ENCODE assay signal across 14 mouse cellular contexts in the genomic region with DNA sequence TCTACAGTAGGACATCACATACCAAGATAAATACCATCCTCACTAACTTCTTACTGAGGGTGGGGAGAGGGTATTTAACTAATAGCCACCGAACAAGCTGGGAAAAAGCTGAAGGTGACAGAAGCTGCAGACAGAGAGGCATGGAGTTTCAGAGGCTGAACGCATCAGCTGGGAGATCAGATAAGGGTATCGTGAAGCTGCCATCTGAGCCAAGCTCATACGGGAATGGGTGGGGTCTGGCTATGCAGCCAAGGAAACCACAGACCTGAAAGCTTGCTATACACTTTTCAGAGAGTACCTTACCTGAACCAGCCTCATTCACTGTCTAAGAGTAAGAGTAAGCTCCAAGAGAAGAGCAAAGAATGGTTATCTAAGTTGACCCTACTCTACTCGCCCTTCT. TPM values are rescaled to one million over a fixed set of nuclear protein-coding genes. Genes with fewer than 3 reads are reported as not detected.
A peak's percentile ranks its signal among the peaks of the same experiment; 100 is the strongest.
DNase-seq lines count a peak whose midpoint lies in the region; ATAC-seq and TF ChIP-seq lines count a peak whose summit lies in the region.
"Had no signal": no experiment of that assay in that cellular context is flagged by ENCODE, and none has a peak within 500 bp of the region (broad histone marks: within the 10 kb centered on the region; RNA-seq: fewer than 3 reads in every experiment).

No protein-coding gene starts in this region.

- no peak overlapping the region for H3K4me2 ChIP-seq in CH12.LX (ENCODE audit: insufficient read depth, low read depth, poor library complexity, severe bottlenecking)
- H3K4me2 ChIP-seq: heart, embryonic 15.5 days; neural tube, embryonic 13.5 days had no signal

- no peak for TF ChIP-seq EP300 in CH12.LX (IDR thresholded peaks at IDR 0.05; ENCODE audit: low read length)

- TF ChIP-seq CTCF in CH12.LX (conservative IDR thresholded peaks at IDR 0.05 in 1 of 2, IDR thresholded peaks at IDR 0.05 in 1 of 2; ENCODE audit: low read depth in 2 of 2, low read length in 2 of 2), result no peak

- TF ChIP-seq POLR2A in CH12.LX (IDR thresholded peaks at IDR 0.05; ENCODE audit: low read depth, low read length), result no peak

- 32% methylated on average over 5 of the region's 5 CpGs for WGBS in macrophage (ENCODE audit: missing documents)

- dilution Hi-C loops in CH12.LX (cut with MboI; ENCODE audit: extremely low pct_ligation_motif_present, extremely low pct_unique_long_range_greater_than_20kb, low sequenced_read_pairs), result no loop called here

- H3K4me3 ChIP-seq in CH12.LX (replicated peaks in 1 of 3; ENCODE audit: low read depth in 2 of 3, low read length in 2 of 3, poor library complexity in 1 of 3) (no peak overlapping the region), macrophage (ENCODE audit: inconsistent target) (no peak overlapping the region)
- H3K4me3 ChIP-seq: heart, embryonic 15.5 days; neural tube, embryonic 13.5 days had no signal

- peak; percentile 68 for DNase-seq in CD4-positive, CD25-positive, alpha-beta regulatory T cell, adult 2 months (ENCODE audit: low read depth, low spot score)
- DNase-seq in CH12.LX (ENCODE audit: extremely low read depth), result no peak
- no peak for DNase-seq in adrenal gland, postnatal 4 days (ENCODE audit: low spot score in 2 of 2)
- DNase-seq in layer of hippocampus, postnatal 10 days (ENCODE audit: low spot score in 2 of 2), result no peak
- no peak for DNase-seq in left cerebral cortex, postnatal 14 days (ENCODE audit: low spot score in 2 of 2)
- DNase-seq: forebrain, postnatal 0 days; left cerebral cortex, postnatal 4 days; lung, postnatal 10 days had no signal

- H3K9ac ChIP-seq in CH12.LX (ENCODE audit: insufficient read depth, low read depth), result no peak overlapping the region
- H3K9ac ChIP-seq: forebrain, postnatal 0 days; heart, embryonic 15.5 days; neural tube, embryonic 13.5 days had no signal

- H3K9me3 ChIP-seq in CH12.LX (replicated peaks; ENCODE audit: low read length), result no peaks in the 10 kb centered on the region
- H3K9me3 ChIP-seq: heart, embryonic 15.5 days; neural tube, embryonic 13.5 days had no signal

- H3K79me2 ChIP-seq in CH12.LX (replicated peaks; ENCODE audit: control insufficient read depth, extremely low read depth, insufficient read depth, poor library complexity, severe bottlenecking) (peaks cover 60% of the 10 kb centered on the region), macrophage (ENCODE audit: inconsistent target) (peaks cover 98% of the 10 kb centered on the region)

- peak overlapping the region; percentile 32; the same call in 1 of the 2 replicates for H3K27ac ChIP-seq in CH12.LX (ENCODE audit: insufficient read depth, low read depth)
- peak overlapping the region; percentile 96 for H3K27ac ChIP-seq in macrophage
- H3K27ac ChIP-seq: heart, embryonic 15.5 days; neural tube, embryonic 13.5 days had no signal

- H3K27me3 ChIP-seq in CH12.LX (replicated peaks), result no peaks in the 10 kb centered on the region
- H3K27me3 ChIP-seq: heart, embryonic 15.5 days; neural tube, embryonic 13.5 days had no signal

- peaks cover 23 to 86% of the 10 kb centered on the region in 2 experiments for H3K4me1 ChIP-seq in CH12.LX (ENCODE audit: control insufficient read depth in 1 of 2, insufficient read depth in 2 of 2)
- H3K4me1 ChIP-seq: neural tube, embryonic 13.5 days had no signal

- in situ Hi-C loops in CH12.LX (cut with MboI; ENCODE audit: low pct_ligation_motif_present, low pct_unique_long_range_greater_than_20kb, low sequenced_read_pairs), result no loop called here

- H3K36me3 ChIP-seq in CH12.LX (replicated peaks in 1 of 2; ENCODE audit: control insufficient read depth in 1 of 2, insufficient read depth in 1 of 2, low read length in 1 of 2) (peaks cover 36 to 64% of the 10 kb centered on the region in 2 experiments), macrophage (ENCODE audit: inconsistent target) (peaks cover 19% of the 10 kb centered on the region; the same call in 1 of the 2 replicates)

- no peak for TF ChIP-seq RAD21 in CH12.LX (IDR thresholded peaks at IDR 0.05; ENCODE audit: low read depth, low read length)

- ATAC-seq in hematopoietic stem cell, adult 5-6 weeks (replicated peaks in 1 of 2; ENCODE audit: insufficient read depth in 1 of 2, low FRiP score in 2 of 2, low TSS enrichment in 1 of 2, low read depth in 1 of 2, poor library complexity in 2 of 2, severe bottlenecking in 2 of 2), result peak; percentile 8 to 16; a peak in 1 of 4 replicates
- ATAC-seq: forebrain, postnatal 0 days; hindbrain, embryonic 16.5 days; midbrain, embryonic 16.5 days had no signal

- intact Hi-C loops in left cerebral cortex, postnatal 14 days (cut with DNase I), result no loop called here

TF ChIP-seq in CH12.LX, 34 proteins besides CTCF, POLR2A, EP300 and RAD21:
- TF ChIP-seq USF1 (IDR thresholded peaks at IDR 0.05; ENCODE audit: low read depth, low read length), result no peak
- TF ChIP-seq MAZ (IDR thresholded peaks at IDR 0.05; ENCODE audit: low read depth, low read length), result no peak
- no peak for TF ChIP-seq ZC3H11A (IDR thresholded peaks at IDR 0.05; ENCODE audit: low read depth, low read length)
- no peak for TF ChIP-seq UBTF (IDR thresholded peaks at IDR 0.05; ENCODE audit: low read depth, low read length)
- TF ChIP-seq TCF12 (IDR thresholded peaks at IDR 0.05; ENCODE audit: low read depth, low read length), result no peak
- TF ChIP-seq KAT2A (IDR thresholded peaks at IDR 0.05; ENCODE audit: insufficient replicate concordance, low read length), result no peak
- no peak for TF ChIP-seq BHLHE40 (IDR thresholded peaks at IDR 0.05; ENCODE audit: low read depth, low read length)
- TF ChIP-seq USF2 (conservative IDR thresholded peaks at IDR 0.05; ENCODE audit: low read depth, low read length), result no peak
- no peak for TF ChIP-seq IRF4 (IDR thresholded peaks at IDR 0.05; ENCODE audit: low read depth, low read length)
- no peak for TF ChIP-seq GABPA (IDR thresholded peaks at IDR 0.05; ENCODE audit: insufficient replicate concordance, low read depth, low read length)
- TF ChIP-seq ZNF384 (IDR thresholded peaks at IDR 0.05; ENCODE audit: low read depth, low read length), result no peak
- TF ChIP-seq POLR2AphosphoS2 (IDR thresholded peaks at IDR 0.05; ENCODE audit: low read depth, low read length), result no peak
- TF ChIP-seq JUND (conservative IDR thresholded peaks at IDR 0.05; ENCODE audit: low read depth, low read length), result no peak
- no peak for TF ChIP-seq E2F4 (IDR thresholded peaks at IDR 0.05; ENCODE audit: insufficient replicate concordance, low read depth, low read length)
- TF ChIP-seq NELFE (IDR thresholded peaks at IDR 0.05; ENCODE audit: low read depth, low read length), result no peak
- TF ChIP-seq ZKSCAN1 (IDR thresholded peaks at IDR 0.05; ENCODE audit: borderline replicate concordance, low read depth, low read length), result no peak
- TF ChIP-seq PAX5 (IDR thresholded peaks at IDR 0.05; ENCODE audit: low read length), result no peak
- TF ChIP-seq RCOR1 (conservative IDR thresholded peaks at IDR 0.05; ENCODE audit: low read depth, low read length), result no peak
- no peak for TF ChIP-seq CHD2 (IDR thresholded peaks at IDR 0.05; ENCODE audit: low read length)

RNA-seq across cellular contexts. Expression of a gene that starts 12.9 kb away (rescaled TPM):
- total RNA-seq in CH12.LX (2012; rRNA removed) (118 and 128 TPM in 2 replicates), CH12.LX (2014; rRNA removed) (159 TPM in 2 replicates)
- polyA plus RNA-seq in CH12.LX (2012; ENCODE audit: insufficient read length, low read depth) (163 and 195 TPM in 2 replicates), macrophage (2018) (402 to 842 TPM (median 678 TPM) in 3 replicates)
- 146 and 178 TPM in 2 replicates for total RNA-seq in hematopoietic stem cell, adult 5-6 weeks (2017)
- total RNA-seq in macrophage (2018; cell fraction: chromatin; rRNA removed), result 100 to 1,000 TPM; 120 to 324 (median 283) TPM
- 100 to 1,000 TPM; 401 to 516 (median 457) TPM for total RNA-seq in macrophage (2018; cell fraction: cytosol; rRNA removed)
- total RNA-seq in macrophage (2018; cell fraction: nucleus; rRNA removed), result 100 to 1,000 TPM; 151 to 403 (median 238) TPM
- total RNA-seq in adrenal gland, postnatal 4 days (2021), result 100 to 1,000 TPM; 138 to 147 TPM
- total RNA-seq in layer of hippocampus, postnatal 10 days (2021), result 100 to 1,000 TPM; 192 to 203 TPM
- total RNA-seq in left cerebral cortex, postnatal 14 days (2021), result 100 to 1,000 TPM; 233 to 251 TPM

RNA-seq across cellular contexts. Expression of a gene that starts 37.0 kb away (rescaled TPM):
- total RNA-seq in CH12.LX (2012; rRNA removed) (23.7 and 23.8 TPM in 2 replicates), CH12.LX (2014; rRNA removed) (23.9 and 24.2 TPM in 2 replicates)
- polyA plus RNA-seq in CH12.LX (2012; ENCODE audit: insufficient read length, low read depth) (30.7 TPM in 2 replicates), macrophage (2018) (97.1 to 164 TPM (median 112 TPM) in 3 replicates)
- total RNA-seq in hematopoietic stem cell, adult 5-6 weeks (2017), result 73.6 and 84.3 TPM in 2 replicates
- total RNA-seq in macrophage (2018; cell fraction: chromatin; rRNA removed), result 100 to 1,000 TPM in 3 of 26 experiments, 10 to 100 TPM in 23; 14.0 to 115 (median 57.6) TPM
- 100 to 1,000 TPM in 3 of 26 experiments, 10 to 100 TPM in 23; 67.6 to 105 (median 84.7) TPM for total RNA-seq in macrophage (2018; cell fraction: cytosol; rRNA removed)
- total RNA-seq in macrophage (2018; cell fraction: nucleus; rRNA removed), result 100 to 1,000 TPM in 5 of 26 experiments, 10 to 100 TPM in 21; 24.1 to 159 (median 86.1) TPM
- 10 to 100 TPM; 74.6 to 78.1 TPM for total RNA-seq in adrenal gland, postnatal 4 days (2021)
- total RNA-seq in layer of hippocampus, postnatal 10 days (2021), result 10 to 100 TPM; 65.8 to 73.0 TPM
- total RNA-seq in left cerebral cortex, postnatal 14 days (2021), result 10 to 100 TPM; 89.3 to 90.5 TPM
